Mouse (Mus musculus) MEL (cell line): ENCODE results near the gene 5730596B20Rik. TPM values are rescaled to one million over a fixed set of nuclear protein-coding genes. Genes with fewer than 3 reads are reported as not detected.

Source experiments
- DNase-seq: peaks from one replicate; pipeline ENCODE4 v3.0.0; 2011; ENCODE audit warnings: low read depth, low spot score
- H3K27ac ChIP-seq: 2 replicates; pipeline ENCODE4 v1.5.1; 2012; ENCODE audit warnings: low read depth, mild to moderate bottlenecking, control low read depth, low read length, moderate library complexity; ENCODE audit not compliant: control insufficient read depth
- H3K27me3 ChIP-seq, 2 experiments: fragments of 150-350 bp in 1 of 2; sonication (generic) in 1 of 2; 2 replicates each; pipeline ENCODE4 v1.6.1; 2012; ENCODE audit warnings: low read length in 2 of 2, mild to moderate bottlenecking in 2 of 2, improper control_type of control experiment in 1 of 2, moderate library complexity in 1 of 2; ENCODE audit not compliant: insufficient read depth in 2 of 2, control insufficient read depth in 1 of 2
- H3K36me3 ChIP-seq, 2 experiments: 2 replicates each; pipeline ENCODE4 v1.6.1; 2012 to 2014; ENCODE audit warnings: low read length in 2 of 2, improper control_type of control experiment in 1 of 2, inconsistent platforms in 1 of 2, mild to moderate bottlenecking in 1 of 2; ENCODE audit not compliant: insufficient read depth in 2 of 2, control insufficient read depth in 1 of 2
- H3K4me1 ChIP-seq, 2 experiments: fragments of 150-350 bp in 1 of 2; sonication (generic) in 1 of 2; 2 replicates each; pipeline ENCODE4 v1.6.1; 2012; ENCODE audit warnings: low read length in 2 of 2, improper control_type of control experiment in 1 of 2, mild to moderate bottlenecking in 1 of 2; ENCODE audit not compliant: insufficient read depth in 2 of 2, control insufficient read depth in 1 of 2
- H3K4me3 ChIP-seq, 2 experiments: fragments of 150-350 bp in 1 of 2; sonication (generic) in 1 of 2; 2 replicates each; pipeline ENCODE4 v1.5.1; 2012; ENCODE audit warnings: low read depth in 2 of 2, low read length in 2 of 2, mild to moderate bottlenecking in 2 of 2, moderate library complexity in 2 of 2, control low read depth in 1 of 2, improper control_type of control experiment in 1 of 2; ENCODE audit not compliant: control insufficient read depth in 1 of 2, insufficient read depth in 1 of 2
- H3K79me2 ChIP-seq: 2 replicates; pipeline ENCODE4 v1.6.1; 2012; ENCODE audit warnings: mild to moderate bottlenecking, low read length, moderate library complexity; ENCODE audit not compliant: control insufficient read depth, poor library complexity, insufficient read depth
- H3K9ac ChIP-seq: 2 replicates; pipeline ENCODE4 v1.6.1; 2012; ENCODE audit warnings: low read depth, mild to moderate bottlenecking, control low read depth, low read length, moderate library complexity; ENCODE audit not compliant: control insufficient read depth, poor library complexity, severe bottlenecking
- H3K9me3 ChIP-seq: fragments of 150-350 bp; sonication (generic); replicated peaks from 2 replicates; pipeline ENCODE4 v1.6.1; 2012; ENCODE audit warnings: mild to moderate bottlenecking, low read length, improper control_type of control experiment, moderate library complexity; ENCODE audit not compliant: insufficient read depth
- BHLHE40 ChIP-seq: IDR thresholded peaks from 2 replicates; pipeline ENCODE4 v1.6.1; 2012; ENCODE audit warnings: low read depth, mild to moderate bottlenecking, inconsistent platforms, low read length, improper control_type of control experiment, borderline replicate concordance
- CHD1 ChIP-seq: IDR thresholded peaks from 2 replicates; pipeline ENCODE4 v1.6.1; 2012; ENCODE audit warnings: low read depth, mild to moderate bottlenecking, inconsistent platforms, low read length, improper control_type of control experiment
- CHD2 ChIP-seq: IDR thresholded peaks from 2 replicates; pipeline ENCODE4 v1.6.1; 2011; ENCODE audit warnings: low read length, improper control_type of control experiment
- E2F4 ChIP-seq: IDR thresholded peaks from 2 replicates; pipeline ENCODE4 v1.6.1; 2011; ENCODE audit warnings: low read depth, low read length, improper control_type of control experiment, borderline replicate concordance
- EP300 ChIP-seq, 2 experiments: IDR thresholded peaks; 2 replicates each; pipeline ENCODE4 v1.6.1; 2011; ENCODE audit warnings: improper control_type of control experiment in 2 of 2, low read length in 2 of 2, low read depth in 1 of 2, mild to moderate bottlenecking in 1 of 2
- GABPA ChIP-seq: IDR thresholded peaks from 2 replicates; pipeline ENCODE4 v1.6.1; 2012; ENCODE audit warnings: low read depth, mild to moderate bottlenecking, inconsistent platforms, low read length, improper control_type of control experiment, moderate library complexity
- GATA1 ChIP-seq: IDR thresholded peaks from 2 replicates; pipeline ENCODE4 v1.6.1; 2011; ENCODE audit warnings: low read depth, low read length, improper control_type of control experiment
- HCFC1 ChIP-seq: IDR thresholded peaks from 2 replicates; pipeline ENCODE4 v1.6.1; 2012; ENCODE audit warnings: low read depth, mild to moderate bottlenecking, inconsistent platforms, low read length, improper control_type of control experiment, moderate library complexity
- JUND ChIP-seq: IDR thresholded peaks from 2 replicates; pipeline ENCODE4 v1.6.1; 2011; ENCODE audit warnings: low read depth, mild to moderate bottlenecking, improper control_type of control experiment, low read length
- KAT2A ChIP-seq: conservative IDR thresholded peaks from 2 replicates; pipeline ENCODE4 v1.6.1; 2012; ENCODE audit warnings: low read depth, low read length, improper control_type of control experiment, inconsistent platforms
- MAZ ChIP-seq: IDR thresholded peaks from 2 replicates; pipeline ENCODE4 v1.6.1; 2012; ENCODE audit warnings: low read depth, mild to moderate bottlenecking, inconsistent platforms, low read length, improper control_type of control experiment
- MXI1 ChIP-seq: IDR thresholded peaks from 2 replicates; pipeline ENCODE4 v1.6.1; 2011; ENCODE audit warnings: mild to moderate bottlenecking, low read depth, low read length, improper control_type of control experiment
- MYB ChIP-seq: IDR thresholded peaks from 2 replicates; pipeline ENCODE4 v1.6.1; 2011; ENCODE audit warnings: mild to moderate bottlenecking, low read depth, low read length, improper control_type of control experiment
- MYC ChIP-seq: IDR thresholded peaks from 2 replicates; pipeline ENCODE4 v1.6.1; 2011; ENCODE audit warnings: low read depth, mild to moderate bottlenecking, low read length, improper control_type of control experiment, moderate library complexity
- NELFE ChIP-seq: IDR thresholded peaks from 2 replicates; pipeline ENCODE4 v1.6.1; 2011; ENCODE audit warnings: low read depth, low read length, improper control_type of control experiment
- NRF1 ChIP-seq: IDR thresholded peaks from 2 replicates; pipeline ENCODE4 v1.6.1; 2014; ENCODE audit warnings: low read depth, mild to moderate bottlenecking, inconsistent platforms, low read length, improper control_type of control experiment, moderate library complexity; ENCODE audit not compliant: poor library complexity, insufficient read depth, severe bottlenecking
- POLR2A ChIP-seq, 2 experiments: IDR thresholded peaks; 2 replicates each; pipeline ENCODE4 v1.6.1; 2011 to 2012; ENCODE audit warnings: low read length in 2 of 2, mild to moderate bottlenecking in 2 of 2, control low read depth in 1 of 2, improper control_type of control experiment in 1 of 2, low read depth in 1 of 2, moderate library complexity in 1 of 2; ENCODE audit not compliant: control insufficient read depth in 1 of 2, insufficient read depth in 1 of 2, poor library complexity in 1 of 2
- POLR2AphosphoS2 ChIP-seq: IDR thresholded peaks from 2 replicates; pipeline ENCODE4 v1.6.1; 2011; ENCODE audit warnings: low read length, improper control_type of control experiment
- POLR2AphosphoS5 ChIP-seq: IDR thresholded peaks from 2 replicates; pipeline ENCODE4 v1.6.1; 2012; ENCODE audit warnings: low read depth, borderline replicate concordance, mild to moderate bottlenecking, inconsistent platforms, low read length, moderate library complexity, mixed read lengths
- RAD21 ChIP-seq: IDR thresholded peaks from 2 replicates; pipeline ENCODE4 v1.6.1; 2011; ENCODE audit warnings: mild to moderate bottlenecking, low read depth, low read length, improper control_type of control experiment
- SIN3A ChIP-seq: IDR thresholded peaks from 2 replicates; pipeline ENCODE4 v1.6.1; 2012; ENCODE audit warnings: low read length, improper control_type of control experiment, inconsistent platforms
- SMC3 ChIP-seq: IDR thresholded peaks from 2 replicates; pipeline ENCODE4 v1.6.1; 2011; ENCODE audit warnings: low read depth, low read length, improper control_type of control experiment
- TBP ChIP-seq: IDR thresholded peaks from 2 replicates; pipeline ENCODE4 v1.8.0; 2011; ENCODE audit warnings: low read depth, low read length, improper control_type of control experiment
- USF2 ChIP-seq, 2 experiments: IDR thresholded peaks; 2 replicates each; pipeline ENCODE4 v1.6.1; 2011 to 2012; ENCODE audit warnings: improper control_type of control experiment in 2 of 2, low read length in 2 of 2, borderline replicate concordance in 1 of 2, inconsistent platforms in 1 of 2, low read depth in 1 of 2, mild to moderate bottlenecking in 1 of 2; ENCODE audit not compliant: insufficient read depth in 1 of 2
- ZC3H11A ChIP-seq: IDR thresholded peaks from 2 replicates; pipeline ENCODE4 v1.6.1; 2012; ENCODE audit warnings: low read depth, mild to moderate bottlenecking, inconsistent platforms, low read length, improper control_type of control experiment
- ZKSCAN1 ChIP-seq: IDR thresholded peaks from 2 replicates; pipeline ENCODE4 v1.6.1; 2012; ENCODE audit warnings: low read depth, mild to moderate bottlenecking, inconsistent platforms, low read length, improper control_type of control experiment, moderate library complexity
- ZMIZ1 ChIP-seq: IDR thresholded peaks from 2 replicates; pipeline ENCODE4 v1.6.1; 2012; ENCODE audit warnings: low read depth, mild to moderate bottlenecking, inconsistent platforms, low read length, improper control_type of control experiment, moderate library complexity
- ZNF384 ChIP-seq: IDR thresholded peaks from 2 replicates; pipeline ENCODE4 v1.6.1; 2012; ENCODE audit warnings: low read depth, mild to moderate bottlenecking, inconsistent platforms, low read length, improper control_type of control experiment
- polyA plus RNA-seq, 2 experiments: library from polyadenylated mRNA; stranded (reverse) in 1 of 2; unstranded in 1 of 2; fragments of >175 nt in 1 of 2; fragments of >200 nt in 1 of 2; gene quantifications; 2 replicates each; pipeline versions ENCODE4 v1.2.1 to v1.2.4; 2012; ENCODE audit warnings: low replicate concordance in 2 of 2, low read depth in 1 of 2; ENCODE audit not compliant: insufficient read length in 2 of 2, insufficient read depth in 1 of 2, missing spikeins in 1 of 2
- total RNA-seq: library from RNA; depleted of rRNA; stranded (reverse); fragments of 300-350 nt; gene quantifications from 2 replicates; pipeline ENCODE4 v1.2.3, GENCODE M21; 2012

5730596B20Rik gene
- total and polyA plus RNA-seq, 3 experiments, result not detected

- H3K36me3 ChIP-seq, result no peaks in the 10 kb centered on the region
- H3K27me3 ChIP-seq, result no peaks in the 10 kb centered on the region
- no peaks in the 10 kb centered on the region for H3K4me1 ChIP-seq
- H3K4me3 ChIP-seq, result no peak overlapping the region
- no peak overlapping the region for H3K27ac ChIP-seq
- no peaks in the 10 kb centered on the region for H3K9me3 ChIP-seq
- H3K79me2 ChIP-seq, result no peaks in the 10 kb centered on the region
- no peak for DNase-seq
- TF ChIP-seq ZKSCAN1 (no peak), MXI1 (no peak), CHD2 (no peak), MYB (no peak), RAD21 (no peak), MAZ (no peak), ZMIZ1 (no peak), NELFE (no peak), KAT2A (no peak), MYC (no peak), EP300 (IDR thresholded peaks at IDR 0.05; ENCODE audit: low read depth in 1 of 2, low read length in 2 of 2) (no peak), CHD1 (no peak), HCFC1 (no peak), ZNF384 (no peak), SMC3 (no peak), BHLHE40 (no peak), POLR2AphosphoS5 (no peak), TBP (no peak), POLR2AphosphoS2 (no peak)
- TF ChIP-seq, all 39 proteins: peak for 0
- H3K9ac ChIP-seq, result no peak overlapping the region
Observed at GRCm38 (mm10) chr6:52179690-52180089, 2.4 kb downstream of the 5730596B20Rik start.

DNA sequence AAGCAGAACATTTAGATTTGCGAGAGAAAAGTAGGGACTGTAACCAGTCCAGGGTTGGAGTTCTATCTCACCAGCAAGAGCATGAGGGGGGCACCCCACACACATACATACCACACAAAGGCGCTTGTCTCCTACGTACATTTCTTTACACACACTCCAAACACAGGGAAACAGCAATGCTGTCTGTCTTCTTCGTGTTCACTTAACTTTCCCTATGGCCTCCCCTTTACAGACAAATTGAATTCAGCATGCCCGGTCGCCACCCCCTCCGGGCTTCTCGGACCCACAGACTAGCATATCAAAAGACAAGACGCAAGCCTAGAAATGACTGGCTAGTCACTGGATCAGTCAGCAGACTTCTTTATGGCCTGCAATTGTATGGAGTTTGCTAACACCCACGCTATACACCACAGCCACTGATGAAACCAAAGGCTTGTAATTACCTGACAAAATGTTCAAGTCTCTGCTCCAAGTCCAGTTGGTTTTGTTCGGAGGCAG lies 3.0 kb downstream of the 5730596B20Rik start:
- Histone ChIP-seq H3K27me3 (no peaks in the 10 kb centered on the region), H3K9me3 (no peaks in the 10 kb centered on the region), H3K9ac (no peak overlapping the region), H3K79me2 (no peaks in the 10 kb centered on the region), H3K36me3 (no peaks in the 10 kb centered on the region), H3K4me1 (no peaks in the 10 kb centered on the region), H3K27ac (no peak overlapping the region), H3K4me3 (no peak overlapping the region)
- TF ChIP-seq E2F4, result no peak
- no peak for TF ChIP-seq JUND
- no peak for TF ChIP-seq GATA1
- no peak for TF ChIP-seq ZC3H11A
- TF ChIP-seq SIN3A, result no peak
- no peak for TF ChIP-seq ZNF384
- TF ChIP-seq MYB, result no peak
- no peak for TF ChIP-seq NRF1
- TF ChIP-seq USF2 (IDR thresholded peaks at IDR 0.05; ENCODE audit: borderline replicate concordance in 1 of 2, insufficient read depth in 1 of 2, low read depth in 1 of 2, low read length in 2 of 2), result no peak
- TF ChIP-seq NELFE, result no peak
- no peak for TF ChIP-seq GABPA
- no peak for TF ChIP-seq HCFC1
- no peak for TF ChIP-seq POLR2AphosphoS2
- no peak for TF ChIP-seq POLR2A (IDR thresholded peaks at IDR 0.05; ENCODE audit: control insufficient read depth in 1 of 2, insufficient read depth in 1 of 2, low read depth in 1 of 2, low read length in 2 of 2, poor library complexity in 1 of 2)
- no peak for DNase-seq
